Mouse (Mus musculus): ENCODE results near the gene Krt222.

The Krt222 gene

DNA sequence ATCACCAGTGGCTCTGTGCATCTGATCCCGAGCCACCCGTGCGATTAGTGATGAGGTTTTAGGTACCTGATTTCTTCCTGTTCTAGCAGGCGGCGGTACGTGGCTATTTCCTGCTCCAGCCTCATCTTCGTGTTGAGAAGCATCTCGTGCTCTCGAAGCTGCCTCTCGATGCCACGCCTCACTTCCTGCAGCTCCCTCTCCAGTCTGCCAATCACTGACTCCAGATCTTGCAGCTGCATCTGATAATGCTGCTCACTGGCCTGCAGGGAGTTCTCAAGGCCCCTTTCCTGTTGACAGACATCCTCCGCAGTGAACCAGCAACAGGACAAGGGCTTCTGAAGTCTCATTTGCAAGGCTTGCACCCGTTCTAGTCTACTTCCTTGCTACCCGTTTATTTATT lies 5.4 kb downstream of the Krt222 start:
- DNase-seq (ENCODE audit: low spot score), result no peak

DNA sequence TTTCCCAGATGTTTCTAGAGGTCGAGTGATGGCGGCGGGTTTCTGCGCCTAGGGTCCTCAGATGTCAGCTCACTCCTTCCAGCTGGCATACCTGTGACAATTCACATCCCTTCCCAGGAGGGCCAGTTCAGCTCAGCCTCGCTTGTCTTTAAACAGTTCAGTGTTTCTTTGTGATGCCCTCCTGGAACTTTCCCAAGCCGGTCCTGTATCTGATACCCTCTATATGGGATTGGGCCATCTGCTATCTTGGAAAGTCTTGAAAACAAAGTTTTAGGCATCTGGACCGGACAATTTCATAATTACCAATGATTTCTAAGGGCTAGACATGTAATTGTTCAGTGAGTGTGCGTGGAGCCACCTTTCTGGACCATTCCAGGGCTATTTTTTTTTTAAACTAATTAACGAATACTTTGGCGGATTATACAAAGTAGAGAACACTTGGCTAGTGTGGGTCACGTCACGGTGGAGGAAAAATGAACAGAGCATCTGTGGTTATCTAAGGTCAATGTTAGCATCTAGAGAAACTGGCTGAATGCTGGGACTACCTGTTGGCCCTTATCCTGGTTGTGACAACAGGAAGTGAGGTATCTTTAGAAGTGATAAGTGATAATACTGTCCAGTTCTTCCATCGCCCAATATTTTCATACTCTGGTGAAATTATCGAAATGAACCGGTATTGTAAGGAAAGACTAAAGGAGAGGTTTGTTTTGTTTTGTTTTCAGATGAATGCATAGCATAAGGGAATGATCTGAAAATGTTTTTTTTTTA lies 12.7 kb downstream of the Krt222 start:
- DNase-seq (ENCODE audit: low spot score), result no peak

- peak; percentile 81 for DNase-seq (ENCODE audit: low spot score)
These were observed 13.4 kb downstream of the Krt222 start, which contains the start of gene Smarce1 for GRCm38 (mm10) chr11:99230261-99231048. Smarce1 (minus strand) TSS chr11:99231017.

GRCm38 (mm10) chr11:99229641-99230260 lies 14.1 kb downstream of the Krt222 start:
- no peak for DNase-seq (ENCODE audit: low spot score)

- DNase-seq (ENCODE audit: low spot score), result no peak
These were observed 17.6 kb downstream of the Krt222 start for GRCm38 (mm10) chr11:99226298-99226697.

DNA sequence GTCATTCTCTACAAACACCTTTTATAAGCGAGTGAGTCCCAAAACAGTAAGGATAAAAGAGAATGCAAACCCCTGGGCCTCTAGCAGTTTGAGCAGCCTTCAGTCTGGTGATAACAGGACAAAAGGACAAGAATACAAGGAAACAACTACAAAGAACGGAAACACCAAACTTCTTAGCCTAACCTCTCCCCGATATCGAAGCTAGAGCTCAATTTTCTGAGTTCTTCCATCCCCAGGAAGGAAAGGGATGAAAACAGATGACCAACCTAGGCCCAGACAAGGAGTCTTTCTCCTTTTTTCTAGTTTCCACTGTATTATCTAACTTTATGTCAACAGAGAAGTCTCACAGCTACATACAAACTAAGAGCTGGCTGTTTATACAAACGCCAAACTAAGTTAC lies 20.6 kb downstream of the Krt222 start:
- DNase-seq (ENCODE audit: low spot score), result no peak

DNA sequence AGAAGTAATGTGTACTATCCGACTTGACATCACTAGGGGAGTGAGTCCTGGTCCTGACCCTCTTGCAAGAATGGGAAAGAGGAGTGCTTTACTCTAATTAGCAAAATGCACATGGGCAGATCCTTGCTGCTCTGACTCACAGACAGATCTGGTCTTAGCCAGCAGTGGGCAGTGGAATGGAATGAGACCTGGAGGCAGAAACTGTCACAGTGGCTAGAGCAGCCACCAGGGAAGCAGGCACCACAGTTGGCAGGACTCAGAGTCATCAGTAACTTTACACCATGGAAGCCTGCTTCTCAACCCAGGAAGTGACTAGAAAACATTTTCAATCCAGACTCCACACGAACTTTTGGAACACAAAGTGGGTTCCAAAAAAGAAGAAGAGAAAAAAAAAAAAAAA lies 22.1 kb downstream of the Krt222 start:
- no peak for DNase-seq (ENCODE audit: low spot score)

- no peak for DNase-seq (ENCODE audit: low spot score)
These were observed 26.5 kb downstream of the Krt222 start for GRCm38 (mm10) chr11:99217248-99217986.

DNA sequence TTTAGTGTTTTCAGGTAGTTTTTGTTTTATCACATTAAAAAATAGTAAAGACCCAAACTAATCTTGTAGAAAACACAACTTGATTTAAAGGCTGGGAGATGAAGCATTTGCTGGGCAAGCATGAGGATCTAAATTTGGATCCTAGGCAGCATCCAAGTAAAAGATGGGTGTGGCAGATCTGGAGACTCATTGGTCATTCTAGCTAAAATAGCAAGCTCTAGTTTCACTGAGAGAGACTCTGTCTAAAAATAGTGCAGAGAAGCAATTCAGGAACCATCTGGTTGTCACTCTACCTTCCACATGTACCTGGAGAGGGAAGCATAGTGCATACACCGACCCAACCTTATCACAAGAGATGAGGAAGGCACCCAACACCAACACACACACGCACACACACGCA lies 27.7 kb downstream of the Krt222 start:
- DNase-seq (ENCODE audit: low spot score), result no peak

GRCm38 (mm10) chr11:99212693-99213092 lies 31.2 kb downstream of the Krt222 start:
- DNase-seq (ENCODE audit: low spot score), result no peak

GRCm38 (mm10) chr11:99211964-99212363 lies 31.9 kb downstream of the Krt222 start:
- DNase-seq (ENCODE audit: low spot score), result no peak

GRCm38 (mm10) chr11:99208105-99208669 lies 35.7 kb downstream of the Krt222 start:
- DNase-seq (ENCODE audit: low spot score), result no peak

DNA sequence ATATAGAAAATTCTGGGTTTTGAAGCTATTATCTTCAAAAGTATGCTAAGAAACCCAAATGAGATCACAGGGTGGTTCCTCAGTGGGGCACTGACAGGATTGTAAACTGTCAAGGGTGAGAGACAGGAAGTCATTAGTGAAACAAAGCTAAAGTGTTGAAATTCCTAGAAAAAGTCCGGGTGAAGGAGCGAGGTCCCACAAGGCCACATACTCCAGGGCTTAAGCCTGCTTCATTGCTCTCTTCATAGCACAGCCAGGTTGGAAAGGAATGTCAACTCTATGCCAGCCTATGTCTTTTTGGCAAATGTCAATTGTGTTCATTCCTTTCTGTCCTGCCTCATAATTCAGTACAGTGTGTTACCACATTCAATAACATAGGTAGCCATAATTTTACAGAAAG lies 36.4 kb downstream of the Krt222 start:
- no peak for DNase-seq (ENCODE audit: low spot score)

DNA sequence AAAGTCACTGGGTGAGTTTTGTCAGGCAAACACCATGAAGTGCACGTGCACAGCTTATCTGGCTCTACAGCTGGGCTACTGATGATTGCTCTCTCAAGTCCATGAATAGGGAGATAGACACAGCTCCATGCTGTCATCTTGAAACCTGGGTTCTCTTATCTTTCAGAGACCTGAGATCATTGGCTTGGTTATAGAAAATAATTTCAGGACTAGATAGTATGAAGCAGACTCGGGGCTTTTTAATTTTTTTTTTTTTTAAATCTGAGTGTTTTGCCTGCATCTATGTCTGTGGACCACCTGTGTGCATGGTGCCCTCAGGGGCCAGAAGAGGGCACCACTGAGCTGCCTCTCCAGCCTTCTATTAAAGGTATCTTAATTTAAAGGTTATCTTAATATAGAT lies 36.9 kb downstream of the Krt222 start:
- no peak for DNase-seq (ENCODE audit: low spot score)

DNA sequence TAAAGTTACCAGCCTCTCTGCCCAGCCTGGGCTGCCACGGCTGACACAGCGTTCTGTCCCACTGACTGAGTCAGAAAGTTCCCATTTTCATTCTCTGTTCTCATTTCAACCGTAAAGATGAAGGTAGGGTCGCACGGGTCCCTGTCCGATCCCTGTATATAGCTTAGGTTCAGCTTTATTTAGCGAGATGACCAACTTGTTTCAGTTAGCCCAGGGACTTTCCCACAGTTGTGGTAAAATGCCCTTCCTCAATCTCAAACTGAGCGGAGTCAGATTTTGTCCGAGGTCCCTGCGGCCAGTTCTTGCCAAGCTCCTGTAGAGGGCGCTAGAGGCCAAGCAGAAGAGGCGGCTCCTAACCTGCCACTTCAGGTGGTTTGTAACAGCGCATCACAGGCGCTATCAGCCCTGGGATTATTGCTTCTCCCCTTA lies 54.7 kb downstream of the Krt222 start:
- peak; percentile 37 for DNase-seq (ENCODE audit: low spot score)

DNA sequence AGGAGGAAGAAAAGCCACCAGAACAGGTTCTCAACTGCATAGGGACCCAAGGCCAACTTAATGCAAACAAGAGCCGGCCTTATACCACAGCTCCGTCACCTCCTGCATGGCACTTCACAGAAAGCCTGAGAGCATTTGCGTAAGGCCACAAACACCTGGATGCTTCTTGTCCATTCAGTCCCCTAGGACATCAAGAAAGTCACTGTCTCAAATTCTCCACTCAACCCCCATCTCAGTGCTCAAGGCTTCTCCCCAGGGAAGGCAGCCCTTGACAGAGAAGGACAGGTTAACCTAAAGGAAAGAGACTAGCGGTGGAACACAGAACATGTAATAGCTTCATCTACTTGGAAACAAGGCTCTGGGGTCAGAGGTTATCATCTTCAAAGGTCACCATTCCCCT lies 56.5 kb downstream of the Krt222 start:
- DNase-seq (ENCODE audit: low spot score), result no peak

DNA sequence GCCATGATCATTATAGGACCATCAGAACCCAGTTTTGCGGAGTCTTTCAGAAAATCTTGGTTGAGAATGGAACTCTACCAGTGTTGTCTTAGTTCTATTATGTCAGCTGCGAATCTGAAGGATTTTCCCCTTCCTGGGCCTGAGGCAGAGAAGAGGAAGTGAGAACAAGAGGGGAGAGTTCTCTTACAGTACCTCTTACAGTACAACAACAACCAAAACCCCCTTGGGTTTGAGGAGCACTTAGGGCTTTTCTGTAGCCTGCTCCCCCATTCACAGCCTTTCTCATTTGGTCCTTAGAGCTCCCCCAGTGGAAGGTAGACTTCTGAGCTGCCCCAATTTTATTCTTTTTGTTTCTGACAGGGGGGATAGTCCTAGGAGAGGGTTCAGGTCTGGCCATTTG lies 57.0 kb downstream of the Krt222 start:
- no peak for DNase-seq (ENCODE audit: low spot score)

Data from ovary, postnatal 36 days (tissue).